Mouse (Mus musculus) forebrain, embryonic 14.5 days (tissue): ENCODE measurements around the gene Trip12. TPM values are rescaled to one million over a fixed set of nuclear protein-coding genes. Genes with fewer than 3 reads are reported as not detected.
A peak's percentile ranks its signal among the peaks of the same experiment; 100 is the strongest.

Source experiments
- ATAC-seq: fragments of 200-750 bp; cut with Nextera tagmentation; 2 replicates; pipeline ENCODE4 v1.8.0; 2017; ENCODE audit warnings: mild to moderate bottlenecking, moderate library complexity
- DNase-seq: peaks from one replicate; pipeline ENCODE4 v3.0.0-alpha.2; 2015; ENCODE audit warnings: low spot score
- H3K27ac ChIP-seq: fragments of 300-500 bp; sonication (generic); 2 replicates; pipeline ENCODE4 v1.5.1; 2014; ENCODE audit warnings: low read depth, mild to moderate bottlenecking, control low read depth, low read length, moderate library complexity
- H3K27me3 ChIP-seq: fragments of 300-500 bp; sonication (generic); replicated peaks from 2 replicates; pipeline ENCODE4 v1.6.1; 2014; ENCODE audit warnings: low read length, control low read depth, mixed read lengths; ENCODE audit not compliant: control insufficient read depth, insufficient read depth
- H3K36me3 ChIP-seq: fragments of 300-500 bp; sonication (generic); 2 replicates; pipeline ENCODE4 v1.6.1; 2014; ENCODE audit warnings: low read length, control low read depth; ENCODE audit not compliant: control insufficient read depth, insufficient read depth
- H3K4me1 ChIP-seq: fragments of 300-500 bp; sonication (generic); 2 replicates; pipeline ENCODE4 v1.6.1; 2014; ENCODE audit warnings: antibody characterized with exemption, low read length, control low read depth; ENCODE audit not compliant: control insufficient read depth, insufficient read depth
- H3K4me2 ChIP-seq: fragments of 300-500 bp; sonication (generic); 2 replicates; pipeline ENCODE4 v1.6.1; 2014; ENCODE audit warnings: mild to moderate bottlenecking, control low read depth, low read length
- H3K4me3 ChIP-seq: fragments of 300-500 bp; sonication (generic); 2 replicates; pipeline ENCODE4 v1.5.1; 2014; ENCODE audit warnings: low read depth, low read length, control low read depth
- H3K9ac ChIP-seq: fragments of 300-500 bp; sonication (generic); 2 replicates; pipeline ENCODE4 v1.6.1; 2014; ENCODE audit warnings: mild to moderate bottlenecking, low read length, control low read depth, moderate library complexity
- H3K9me3 ChIP-seq: fragments of 300-500 bp; sonication (generic); replicated peaks from 2 replicates; pipeline ENCODE4 v1.6.1; 2016; ENCODE audit warnings: low read length, control low read depth, mixed read lengths; ENCODE audit not compliant: control insufficient read depth
- WGBS: fragments of 180-500 bp; shearing (Covaris S2); extraction: QIAGEN DNeasy Blood & Tissue Kit; methylation state at CpG from one replicate; pipeline ENCODE4 v1.1.7; 2014; 5-methylcytosine and 5-hydroxymethylcytosine counted together
- polyA plus RNA-seq: library from polyadenylated mRNA; unstranded; fragments of >200 nt; fragmentation: Nextera tagmentation; extraction: Ambion mirVana; gene quantifications from 2 replicates; pipeline ENCODE4 v1.2.1, GENCODE M21; 2014

The Trip12 gene
- polyA plus RNA-seq, 1 experiment from 2014 or later, result 50.8 TPM

GRCm38 (mm10) chr1:84851512-84852235 lies 11.4 kb upstream of the Trip12 start:
- Histone ChIP-seq H3K9ac (no peak overlapping the region), H3K27me3 (no peaks in the 10 kb centered on the region), H3K27ac (no peak overlapping the region), H3K36me3 (no peaks in the 10 kb centered on the region), H3K9me3 (no peaks in the 10 kb centered on the region), H3K4me3 (no peak overlapping the region), H3K4me1 (no peaks in the 10 kb centered on the region), H3K4me2 (no peak overlapping the region)
- WGBS, result 31% methylated on average over 9 of the region's 9 CpGs
- no peak for ATAC-seq
- no peak for DNase-seq

GRCm38 (mm10) chr1:84850471-84850870 lies 10.2 kb upstream of the Trip12 start:
- 90% methylated on average over 7 of the region's 7 CpGs for WGBS
- ATAC-seq (no peak), DNase-seq (no peak)
- Histone ChIP-seq H3K9ac (no peak overlapping the region), H3K4me3 (no peak overlapping the region), H3K4me1 (no peaks in the 10 kb centered on the region), H3K4me2 (no peak overlapping the region), H3K36me3 (no peaks in the 10 kb centered on the region), H3K9me3 (no peaks in the 10 kb centered on the region), H3K27ac (no peak overlapping the region), H3K27me3 (no peaks in the 10 kb centered on the region)

DNA sequence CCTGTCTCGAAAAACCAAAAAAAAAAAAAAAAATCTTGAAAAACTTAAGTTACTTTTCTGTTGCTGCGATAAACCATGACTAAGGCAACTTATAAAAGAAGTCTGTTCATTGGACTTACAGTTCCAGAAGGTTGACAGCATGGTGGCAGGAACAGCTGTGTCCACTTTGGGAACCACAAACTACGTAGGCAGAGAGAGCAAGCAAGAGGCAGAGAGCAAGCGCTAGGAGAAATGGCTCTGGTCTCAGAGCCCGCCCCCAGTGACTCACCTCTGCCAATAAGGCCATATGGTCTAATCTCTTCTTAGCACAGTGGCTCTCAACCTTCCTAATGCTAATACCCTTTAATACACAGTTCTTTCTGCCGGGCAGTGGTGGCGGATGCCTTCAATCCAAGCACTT lies 9.5 kb upstream of the Trip12 start:
- Histone ChIP-seq H3K4me3 (no peak overlapping the region), H3K27me3 (no peaks in the 10 kb centered on the region), H3K36me3 (no peaks in the 10 kb centered on the region), H3K9ac (no peak overlapping the region), H3K9me3 (no peaks in the 10 kb centered on the region), H3K4me2 (no peak overlapping the region), H3K27ac (no peak overlapping the region), H3K4me1 (no peaks in the 10 kb centered on the region)
- ATAC-seq, result no peak
- DNase-seq, result no peak
- WGBS, result 96% methylated on average over 7 of the region's 7 CpGs

- Histone ChIP-seq H3K36me3 (no peaks in the 10 kb centered on the region), H3K4me2 (no peak overlapping the region), H3K27me3 (no peaks in the 10 kb centered on the region), H3K9me3 (no peaks in the 10 kb centered on the region), H3K4me1 (no peaks in the 10 kb centered on the region), H3K4me3 (no peak overlapping the region), H3K27ac (no peak overlapping the region), H3K9ac (no peak overlapping the region)
- 97% methylated on average over 6 of the region's 6 CpGs for WGBS
- no peak for ATAC-seq
- DNase-seq, result no peak
Observed at GRCm38 (mm10) chr1:84848801-84849455, 8.6 kb upstream of the Trip12 start.

DNA sequence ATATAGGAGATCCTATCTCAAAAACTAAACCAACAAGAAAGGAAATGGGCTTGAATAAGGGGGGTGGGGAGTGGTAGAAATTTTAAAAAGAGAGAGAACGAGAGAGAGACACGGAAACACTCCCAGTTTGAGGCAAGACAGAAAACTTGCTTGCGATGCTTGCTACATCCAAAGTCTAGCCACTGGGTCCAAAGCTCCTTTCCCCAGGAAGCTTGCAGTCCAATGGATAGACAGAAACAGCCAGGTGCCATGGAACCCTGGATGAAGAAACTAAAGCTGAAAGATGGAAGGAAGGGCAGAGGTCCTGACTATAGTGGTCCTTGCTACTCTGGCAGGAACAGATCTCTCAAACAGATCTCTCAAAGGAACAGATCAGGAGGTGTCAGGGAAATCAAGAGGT lies 8.0 kb upstream of the Trip12 start:
- no peak for DNase-seq
- no peak for ATAC-seq
- Histone ChIP-seq H3K9me3 (no peaks in the 10 kb centered on the region), H3K27ac (no peak overlapping the region), H3K4me1 (no peaks in the 10 kb centered on the region), H3K4me2 (no peak overlapping the region), H3K36me3 (0 out of 2 replicates have a peak, but pooled peaks cover 1% of the 10 kb centered on the region), H3K9ac (no peak overlapping the region), H3K4me3 (no peak overlapping the region), H3K27me3 (no peaks in the 10 kb centered on the region)
- WGBS, result 95% methylated on average over 3 of the region's 3 CpGs

DNA sequence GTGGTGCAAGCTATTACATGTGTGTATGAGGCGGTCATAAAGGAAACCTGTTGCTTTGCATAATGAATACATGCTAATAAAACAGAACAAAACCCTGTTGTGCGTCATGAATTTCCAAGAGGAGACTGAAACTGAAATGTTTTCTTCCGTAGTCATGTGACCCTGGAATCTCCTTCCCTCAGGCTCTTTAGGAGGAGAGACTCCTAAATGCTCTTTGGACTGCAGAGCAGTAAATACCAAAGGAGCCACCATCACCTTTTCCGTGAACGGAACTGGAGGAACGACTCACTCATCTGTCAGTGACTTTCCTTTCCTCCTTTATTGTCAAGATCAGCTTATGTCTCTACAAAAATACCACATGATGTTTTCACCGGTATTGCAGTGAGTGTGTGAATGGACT lies 7.4 kb upstream of the Trip12 start:
- no peak for DNase-seq
- no peak overlapping the region for H3K4me3 ChIP-seq
- H3K9ac ChIP-seq, result no peak overlapping the region
- ATAC-seq, result no peak
- H3K4me2 ChIP-seq, result no peak overlapping the region
- no peak overlapping the region for H3K27ac ChIP-seq
- no peaks in the 10 kb centered on the region for H3K27me3 ChIP-seq
- no peaks in the 10 kb centered on the region for H3K4me1 ChIP-seq
- peaks cover 6% of the 10 kb centered on the region; the same call in 1 of the 2 replicates for H3K36me3 ChIP-seq
- no peaks in the 10 kb centered on the region for H3K9me3 ChIP-seq
- WGBS, result 91% methylated on average over 7 of the region's 7 CpGs

DNA sequence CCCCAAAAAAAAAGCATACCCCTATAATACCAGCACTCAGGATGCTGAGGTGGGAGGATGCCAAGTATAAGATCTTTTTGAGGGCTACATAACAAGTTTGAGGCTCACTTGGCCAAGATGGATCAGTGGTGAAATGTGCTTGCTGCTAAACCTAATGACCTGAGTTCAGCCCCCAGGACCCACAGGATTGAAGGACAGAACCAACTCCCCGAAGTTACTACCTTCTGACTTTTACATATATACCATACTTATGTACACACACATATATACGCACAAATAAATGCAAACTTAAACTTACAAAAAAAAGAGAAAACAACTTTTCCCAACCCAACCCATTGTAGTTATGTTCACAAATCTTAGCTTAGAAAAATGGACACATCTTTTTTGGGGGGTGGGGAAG lies 3.0 kb upstream of the Trip12 start:
- Histone ChIP-seq H3K4me2 (no peak overlapping the region), H3K9me3 (no peaks in the 10 kb centered on the region), H3K27ac (no peak overlapping the region), H3K27me3 (no peaks in the 10 kb centered on the region), H3K9ac (no peak overlapping the region), H3K4me3 (no peak overlapping the region), H3K36me3 (peaks cover 6% of the 10 kb centered on the region; the same call in 1 of the 2 replicates), H3K4me1 (no peaks in the 10 kb centered on the region; the same call in none of the 2 replicates)
- ATAC-seq, result no peak
- DNase-seq, result no peak
- WGBS, result 91% methylated on average over 2 of the region's 2 CpGs

GRCm38 (mm10) chr1:84841061-84841460 lies 745 bp upstream of the Trip12 start:
- Histone ChIP-seq H3K4me3 (peak overlapping the region; percentile 92), H3K9ac (peak overlapping the region; percentile 95), H3K27me3 (no peaks in the 10 kb centered on the region), H3K36me3 (peaks cover 6% of the 10 kb centered on the region; the same call in 1 of the 2 replicates), H3K4me2 (peak overlapping the region; percentile 61), H3K27ac (no peak overlapping the region), H3K9me3 (no peaks in the 10 kb centered on the region), H3K4me1 (peaks cover 5% of the 10 kb centered on the region)
- DNase-seq, result no peak
- no peak for ATAC-seq
- 55% methylated on average over 3 of the region's 3 CpGs for WGBS
